Mouse (Mus musculus) spleen, adult 18-20 months (tissue): ENCODE measurements around the gene Agrn.
A peak's percentile ranks its signal among the peaks of the same experiment; 100 is the strongest.

Source experiments
- DNase-seq, 2 experiments: peaks; one replicate each; pipeline ENCODE4 v3.0.0; 2022; ENCODE audit warnings: mixed read lengths in 2 of 2

Gene Agrn

GRCm38 (mm10) chr4:156197131-156197828 lies at the start of gene Agrn:
Gene Agrn (minus strand): TSS chr4:156197488.
- DNase-seq, result peak; percentile 57 to 63

GRCm38 (mm10) chr4:156236651-156237447 lies 39.6 kb upstream of the Agrn start:
- no peak for DNase-seq

- peak; percentile 79 to 91 for DNase-seq
These were observed 38.7 kb upstream of the Agrn start, which contains the start of gene Noc2l for GRCm38 (mm10) chr4:156235808-156236533. Gene Noc2l (plus strand): TSS chr4:156236010.

GRCm38 (mm10) chr4:156235360-156235770 lies 38.1 kb upstream of the Agrn start:
- DNase-seq, result no peak

GRCm38 (mm10) chr4:156234701-156235213 lies 37.5 kb upstream of the Agrn start, which contains the start of gene Plekhn1:
Gene Plekhn1 (minus strand): TSS chr4:156234857.
- DNase-seq, result peak; percentile 54 to 76

- DNase-seq, result no peak
These were observed 36.8 kb upstream of the Agrn start for GRCm38 (mm10) chr4:156234021-156234501.

- DNase-seq, result no peak
These were observed 31.2 kb upstream of the Agrn start for GRCm38 (mm10) chr4:156228393-156229024.

- no peak for DNase-seq
These were observed 30.6 kb upstream of the Agrn start for GRCm38 (mm10) chr4:156227752-156228392.

GRCm38 (mm10) chr4:156224276-156224675 lies 27.0 kb upstream of the Agrn start:
- no peak for DNase-seq

- DNase-seq, result no peak
These were observed 22.6 kb upstream of the Agrn start for GRCm38 (mm10) chr4:156219936-156220335.

- no peak for DNase-seq
These were observed 20.6 kb upstream of the Agrn start for GRCm38 (mm10) chr4:156217838-156218237.

- no peak for DNase-seq
These were observed 19.9 kb upstream of the Agrn start for GRCm38 (mm10) chr4:156217022-156217669.

GRCm38 (mm10) chr4:156216196-156216595 lies 18.9 kb upstream of the Agrn start:
- no peak for DNase-seq

- no peak for DNase-seq
These were observed 18.4 kb upstream of the Agrn start, which contains the start of gene Perm1 for GRCm38 (mm10) chr4:156215649-156216048. Gene Perm1 (plus strand): TSS chr4:156215868.

GRCm38 (mm10) chr4:156213134-156213533 lies 15.8 kb upstream of the Agrn start:
- no peak for DNase-seq

GRCm38 (mm10) chr4:156209963-156210635 lies 12.8 kb upstream of the Agrn start:
- no peak for DNase-seq

GRCm38 (mm10) chr4:156208872-156209271 lies 11.6 kb upstream of the Agrn start:
- no peak for DNase-seq

GRCm38 (mm10) chr4:156203413-156204131 lies 6.3 kb upstream of the Agrn start:
- no peak for DNase-seq

- peak; percentile 68 to 72 for DNase-seq
These were observed 5.7 kb upstream of the Agrn start, which contains the start of gene AW011738 for GRCm38 (mm10) chr4:156203001-156203412. Gene AW011738 (plus strand): TSS chr4:156203304.

GRCm38 (mm10) chr4:156202462-156202893 lies 5.2 kb upstream of the Agrn start:
- DNase-seq, result no peak
